Mouse (Mus musculus): Measurements from ENCODE around the gene Coq8a.

Gene Coq8a

DNA sequence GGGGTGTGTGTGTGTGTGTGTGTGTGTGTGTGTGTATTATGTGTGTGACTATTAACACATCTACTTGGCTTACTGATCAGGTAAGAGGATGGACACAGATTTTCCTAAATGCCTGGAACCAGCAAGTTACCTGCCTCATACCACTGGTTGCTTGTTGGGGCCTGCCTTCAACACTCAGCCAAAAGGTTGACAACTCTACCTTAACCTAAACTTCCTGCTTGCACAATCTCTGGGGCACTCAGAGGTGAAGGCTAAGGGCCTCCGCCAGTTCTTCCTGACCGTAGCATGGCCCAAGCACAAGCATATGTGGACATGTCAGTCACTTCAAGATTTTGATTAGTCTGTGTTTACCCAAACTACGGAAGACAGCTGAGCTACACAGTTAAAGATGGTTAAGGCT lies 1.4 kb downstream of the Coq8a start:
- no peak for DNase-seq (ENCODE audit: low read depth)

DNA sequence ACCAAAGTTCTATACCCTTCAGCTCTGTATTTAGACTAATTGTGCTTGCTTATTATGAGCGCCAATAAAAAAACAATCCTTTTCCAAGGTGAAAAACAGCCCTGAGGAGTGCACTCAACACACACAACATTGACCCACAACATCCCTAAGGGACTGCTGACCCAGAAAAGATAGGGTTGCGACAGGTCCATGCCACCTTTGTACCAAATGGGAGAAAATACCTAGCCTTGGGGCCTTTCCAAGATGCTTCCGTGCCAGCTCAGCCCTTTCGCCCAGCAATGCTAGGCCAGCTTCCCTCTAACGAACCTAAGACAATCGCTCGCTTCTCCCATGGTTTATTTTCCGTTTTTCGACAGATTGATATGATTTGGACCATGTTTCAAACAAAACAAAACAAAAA lies 2.9 kb downstream of the Coq8a start:
- DNase-seq (ENCODE audit: low read depth), result no peak

- peak; percentile 93 for DNase-seq (ENCODE audit: low read depth)
Observed at GRCm38 (mm10) chr1:180195703-180196381, 3.6 kb downstream of the Coq8a start.

DNA sequence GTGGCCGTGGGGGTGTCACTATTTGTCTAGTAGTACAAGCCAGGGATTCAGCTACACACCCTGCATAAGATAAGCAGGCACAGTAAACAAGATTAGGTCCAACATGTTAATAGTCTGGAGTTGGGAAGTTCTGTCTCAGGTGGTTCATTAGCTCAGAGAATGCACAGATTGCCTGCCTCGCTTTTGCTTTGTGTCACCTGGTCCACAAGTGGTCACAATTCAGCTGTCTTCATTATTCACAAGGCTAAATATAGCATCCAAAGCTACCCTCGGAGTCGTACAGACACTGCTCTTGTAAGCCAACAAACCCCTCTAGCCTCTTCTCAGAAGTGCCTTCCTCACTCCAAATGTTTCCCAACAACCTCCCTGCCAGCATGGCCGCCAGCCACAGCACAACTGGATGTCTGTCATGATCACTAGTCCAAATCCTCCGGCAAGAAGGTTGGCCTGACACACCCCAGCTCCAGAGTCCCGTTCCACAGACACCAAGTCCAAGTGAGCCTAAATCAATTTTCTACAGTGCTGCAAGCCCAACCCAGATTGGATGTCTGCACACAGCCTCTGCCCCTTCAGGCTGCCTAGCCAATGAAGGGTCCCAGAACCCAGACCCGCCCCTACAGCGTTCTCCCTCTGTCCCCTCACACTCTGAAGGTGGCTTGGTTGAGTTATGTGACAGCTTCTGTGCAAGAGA lies 4.5 kb downstream of the Coq8a start:
- no peak for DNase-seq (ENCODE audit: low read depth)

DNA sequence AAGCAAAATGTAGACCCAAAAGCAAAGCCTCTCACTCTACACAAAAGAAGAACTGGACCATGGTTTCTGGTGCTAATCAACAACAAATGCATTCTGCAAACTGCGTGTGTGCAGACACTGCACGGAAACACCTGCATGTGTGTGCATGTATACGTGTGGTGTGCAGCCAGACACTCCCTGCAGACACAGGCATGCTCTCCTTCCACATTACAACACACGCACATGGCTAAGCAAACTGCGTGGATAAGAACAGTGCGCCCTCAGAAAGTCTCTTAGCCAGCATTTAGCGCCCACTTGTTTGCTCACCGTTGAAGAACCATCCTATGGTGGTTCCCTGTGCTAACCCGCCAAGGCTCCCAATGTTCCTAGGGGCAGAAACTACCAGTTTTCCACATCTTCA lies 5.4 kb downstream of the Coq8a start:
- DNase-seq (ENCODE audit: low read depth), result no peak

GRCm38 (mm10) chr1:180193391-180193935 lies 5.9 kb downstream of the Coq8a start:
- no peak for DNase-seq (ENCODE audit: low read depth)

DNA sequence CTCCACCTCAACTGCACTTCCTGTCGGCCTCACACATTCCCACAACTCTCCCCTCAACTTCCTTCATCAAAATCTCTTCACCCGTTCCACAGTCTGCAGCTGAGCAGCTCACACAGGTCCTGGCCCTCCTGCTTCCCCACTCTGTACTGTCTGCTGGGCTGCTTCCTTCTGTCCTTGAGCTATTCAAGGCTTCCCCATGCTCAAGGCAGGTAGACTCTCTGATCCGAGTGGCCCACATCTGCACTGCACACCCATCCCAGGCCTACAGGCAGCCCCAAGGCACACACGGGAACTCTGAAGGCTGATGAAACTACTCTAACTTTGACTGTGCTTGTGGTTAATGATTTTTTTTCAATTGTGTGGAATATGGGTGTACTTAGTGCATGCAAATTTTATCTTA lies 6.5 kb downstream of the Coq8a start:
- no peak for DNase-seq (ENCODE audit: low read depth)

GRCm38 (mm10) chr1:180191651-180192220 lies 7.7 kb downstream of the Coq8a start:
- DNase-seq (ENCODE audit: low read depth), result no peak

DNA sequence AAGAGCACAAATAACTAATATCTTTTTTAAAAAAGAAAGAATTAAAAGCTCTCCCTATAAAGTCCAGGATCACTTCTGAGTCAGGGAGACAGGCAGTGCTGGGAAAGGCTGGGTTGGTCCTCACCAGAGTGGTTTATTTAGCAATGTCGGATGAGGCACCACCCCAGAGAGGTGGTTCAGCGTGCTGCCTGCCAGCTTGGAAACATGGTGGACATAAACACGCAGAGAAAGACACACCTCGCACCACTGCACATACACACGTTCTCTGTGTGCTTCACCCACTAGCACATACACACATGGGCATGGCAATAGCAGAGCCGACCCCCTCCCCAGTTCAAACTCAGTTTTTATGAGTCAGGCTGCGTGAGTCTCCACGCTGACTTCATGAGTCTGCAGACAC lies 8.3 kb downstream of the Coq8a start:
- no peak for DNase-seq (ENCODE audit: low read depth)

DNA sequence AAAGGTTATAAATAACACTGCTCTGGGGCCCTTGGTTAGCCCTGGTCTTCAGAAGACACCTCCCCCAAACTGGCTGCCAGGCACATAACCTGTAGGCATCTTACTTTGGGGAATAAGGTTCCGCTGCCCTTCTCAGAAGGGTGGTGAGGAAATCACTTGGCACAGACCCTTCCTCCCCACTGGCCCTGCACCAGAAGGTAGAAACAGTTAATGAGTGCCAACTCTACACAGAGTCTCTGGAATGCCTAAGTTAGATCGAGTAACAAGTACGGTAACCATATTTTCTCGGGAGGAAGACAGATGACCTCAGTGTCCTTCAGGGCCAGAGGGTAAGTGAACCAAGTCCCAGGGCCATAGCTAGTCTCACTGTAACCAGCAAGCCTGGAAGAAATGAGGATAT lies 10.5 kb downstream of the Coq8a start:
- DNase-seq (ENCODE audit: low read depth), result no peak

DNA sequence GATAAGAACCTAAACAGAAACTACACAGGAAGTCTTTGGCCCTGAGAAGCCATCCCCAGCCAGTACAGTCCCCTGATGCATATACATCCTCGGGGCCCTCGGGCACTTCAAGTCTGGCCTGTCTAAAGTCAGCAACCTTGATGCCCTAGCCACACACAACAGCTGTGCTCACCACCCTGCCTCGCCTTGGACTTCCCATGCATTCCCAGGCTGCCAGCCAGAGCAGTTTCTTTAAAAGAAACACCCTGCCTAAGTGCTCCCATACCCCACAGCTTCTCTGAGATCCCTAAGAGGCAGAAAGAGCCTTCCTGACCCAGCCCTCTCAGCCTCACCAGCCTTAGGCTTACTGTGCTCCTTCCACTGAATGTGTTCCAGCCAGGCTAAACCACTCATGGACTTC lies 13.0 kb downstream of the Coq8a start:
- no peak for DNase-seq (ENCODE audit: low read depth)

DNA sequence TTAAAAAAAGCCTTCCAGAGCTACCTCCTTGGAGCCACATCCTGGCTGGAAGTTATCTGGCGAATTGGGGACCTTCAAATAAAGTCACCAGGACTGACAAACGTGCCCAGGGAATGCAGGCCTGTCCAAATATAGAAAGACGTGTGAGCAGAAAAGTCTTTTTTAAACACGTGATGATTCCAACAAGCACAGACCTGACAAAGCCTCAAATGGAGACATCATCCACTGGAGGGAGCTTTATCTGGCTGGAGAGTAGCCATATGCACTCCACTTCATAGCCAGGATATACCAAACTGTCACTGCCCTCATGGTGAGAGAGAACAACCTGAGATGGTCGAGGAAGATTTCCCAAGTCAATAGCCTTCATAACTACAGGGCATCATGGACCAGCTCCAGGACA lies 13.5 kb downstream of the Coq8a start:
- DNase-seq (ENCODE audit: low read depth), result no peak

GRCm38 (mm10) chr1:180184768-180185167 lies 14.6 kb downstream of the Coq8a start:
- no peak for DNase-seq (ENCODE audit: low read depth)

DNA sequence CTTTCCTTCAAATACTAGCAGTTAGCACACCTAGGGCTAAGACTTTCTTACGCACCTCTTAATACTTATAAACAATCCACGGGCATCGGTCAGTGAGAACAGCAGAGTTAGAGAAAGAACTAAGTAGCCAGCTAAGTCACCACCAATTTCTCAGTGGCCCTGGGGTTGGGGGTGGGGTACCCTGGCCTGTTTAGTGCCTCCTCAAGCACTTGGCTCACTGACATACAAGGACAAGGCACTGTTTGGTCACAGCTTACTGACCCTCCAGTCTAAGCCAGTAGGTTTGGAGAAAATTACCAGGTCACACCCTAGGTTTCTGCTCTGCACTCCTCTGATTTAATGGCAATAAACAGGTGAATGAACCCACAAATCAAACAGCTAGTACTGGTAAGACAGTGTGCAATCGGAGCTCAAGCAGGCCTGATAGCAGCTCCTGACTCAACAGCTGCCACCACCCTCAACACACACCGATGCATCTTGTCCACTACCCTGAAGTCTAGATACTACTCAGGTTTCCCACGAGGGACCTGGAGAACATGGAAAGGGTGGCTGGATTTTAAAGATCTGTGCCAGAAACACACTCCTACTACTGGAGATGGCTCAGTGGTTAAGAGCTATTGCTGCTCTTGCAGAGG lies 15.8 kb downstream of the Coq8a start:
- DNase-seq (ENCODE audit: low read depth), result no peak

DNA sequence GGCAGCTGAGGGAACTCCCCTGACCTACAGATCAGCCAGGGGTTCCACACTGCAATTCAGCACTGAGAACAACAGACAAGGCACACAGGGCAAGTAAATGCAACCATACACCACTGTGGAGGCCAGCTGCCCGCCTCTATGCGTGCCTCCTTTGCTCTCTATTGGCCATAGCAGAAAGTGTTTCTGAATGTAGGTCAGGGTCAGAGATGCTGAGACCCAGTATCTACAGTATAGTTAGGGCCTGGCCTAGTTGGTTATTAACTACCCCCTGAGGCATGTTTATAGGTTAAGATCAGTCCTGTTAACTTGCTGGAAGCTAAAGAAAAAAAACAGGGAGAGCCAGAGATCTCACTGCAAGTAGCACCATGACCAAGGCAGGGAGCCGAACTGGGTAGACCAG lies 16.7 kb downstream of the Coq8a start:
- DNase-seq (ENCODE audit: low read depth), result no peak

DNA sequence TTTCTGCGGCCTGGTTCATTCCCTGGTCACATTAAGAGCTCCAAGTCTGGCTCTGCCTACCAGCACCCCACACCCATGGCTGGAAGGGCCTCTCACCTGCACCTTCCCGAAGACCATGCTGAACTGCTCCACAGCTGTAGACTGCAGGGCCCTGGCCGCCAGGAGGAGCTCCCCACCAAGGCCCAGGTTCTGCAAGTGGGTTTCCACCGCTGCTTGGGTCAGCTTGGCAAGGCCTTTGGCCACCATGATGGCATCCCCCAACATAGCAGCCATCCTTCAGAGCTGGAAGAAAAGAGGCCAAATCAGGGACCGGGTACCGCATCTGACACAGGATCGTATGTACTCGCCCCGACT lies 17.5 kb downstream of the Coq8a start:
- DNase-seq (ENCODE audit: low read depth), result no peak

DNA sequence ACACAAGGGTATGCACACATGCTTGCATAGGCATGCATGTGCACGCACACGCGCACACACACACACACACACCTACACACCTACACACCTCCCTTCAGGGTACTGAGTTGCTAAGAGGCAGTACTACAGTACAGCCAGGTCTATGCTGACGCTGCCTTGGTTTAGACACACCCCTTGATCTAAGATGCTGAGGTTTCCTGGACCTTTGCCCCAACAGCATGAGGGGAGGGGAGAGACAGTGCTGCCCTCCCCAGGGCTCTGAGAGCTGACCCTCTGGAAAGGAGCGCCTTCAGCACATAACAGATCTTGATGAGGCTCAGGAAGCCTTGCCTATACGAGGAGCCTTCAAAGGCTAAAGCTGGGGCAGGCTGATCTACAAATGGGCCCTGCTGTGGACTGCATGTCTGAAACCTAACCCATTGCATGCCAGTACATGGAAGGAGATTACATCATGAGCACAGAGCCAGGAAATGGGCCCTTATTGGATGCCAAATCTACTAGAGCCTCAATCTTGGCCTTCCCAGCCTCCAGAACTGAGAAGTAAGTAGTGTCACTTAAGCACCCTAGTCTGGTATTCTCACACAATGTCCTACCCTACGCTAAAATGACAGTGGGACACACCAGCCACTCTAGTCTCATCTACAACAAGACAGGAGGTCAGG lies 18.0 kb downstream of the Coq8a start:
- DNase-seq (ENCODE audit: low read depth), result no peak

DNA sequence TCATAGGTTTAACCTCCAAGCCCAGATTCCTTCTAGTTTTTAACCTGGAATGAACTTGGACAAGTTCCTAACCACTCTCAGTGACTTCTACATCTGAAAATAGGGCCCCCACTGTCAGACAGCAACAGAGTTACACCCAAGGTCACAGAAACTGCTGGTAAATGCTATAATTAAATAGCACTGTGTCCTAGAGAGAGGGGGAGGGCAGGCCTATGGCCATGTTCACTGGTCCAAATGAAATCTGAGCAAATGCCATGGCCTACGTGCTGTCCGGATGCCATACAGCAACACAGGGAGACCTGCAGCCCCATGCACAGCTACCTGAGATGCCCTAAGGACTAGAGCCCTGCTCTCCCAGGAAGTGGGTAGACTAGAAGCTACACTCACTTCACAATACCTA lies 19.6 kb downstream of the Coq8a start:
- DNase-seq (ENCODE audit: low read depth), result no peak

GRCm38 (mm10) chr1:180179100-180179499 lies 20.3 kb downstream of the Coq8a start:
- DNase-seq (ENCODE audit: low read depth), result no peak

DNA sequence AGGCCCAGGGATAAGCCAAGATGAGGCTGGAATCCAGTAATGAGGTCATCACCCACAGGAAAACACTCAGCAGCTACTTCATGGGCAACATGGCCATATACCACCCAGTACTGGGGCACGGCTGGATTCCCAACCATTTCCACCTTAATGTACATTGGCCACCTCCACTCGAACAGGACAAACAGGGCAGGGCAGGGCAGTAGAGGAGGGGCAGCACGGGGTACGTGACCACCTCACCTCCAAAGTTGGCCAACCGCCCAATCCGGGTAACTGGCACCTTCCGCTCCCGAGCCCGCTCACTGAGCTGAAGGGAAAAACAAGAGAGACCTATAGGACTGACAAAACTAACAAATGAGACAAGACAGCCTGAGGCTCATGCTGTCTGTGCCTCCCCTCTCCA lies 21.1 kb downstream of the Coq8a start:
- no peak for DNase-seq (ENCODE audit: low read depth)

DNA sequence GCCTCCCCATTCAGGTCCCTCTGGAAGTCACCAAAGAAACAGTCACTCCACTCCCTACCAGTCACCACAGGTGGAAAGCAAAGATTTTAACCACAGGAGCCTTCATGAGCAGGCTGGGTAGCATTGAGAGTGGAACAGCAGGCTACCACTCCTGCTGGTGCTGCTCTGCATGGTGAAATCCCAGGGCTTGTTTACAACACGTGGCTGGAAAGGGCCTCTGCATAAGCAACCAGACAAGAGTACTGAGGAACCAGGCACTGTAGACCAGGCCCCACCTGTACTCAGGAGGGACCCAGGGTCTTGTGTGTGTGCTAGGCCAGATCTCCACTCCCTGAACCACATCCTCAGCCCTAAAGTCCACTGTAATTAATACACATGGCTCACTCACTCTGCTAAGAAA lies 22.6 kb downstream of the Coq8a start:
- DNase-seq (ENCODE audit: low read depth), result no peak

DNA sequence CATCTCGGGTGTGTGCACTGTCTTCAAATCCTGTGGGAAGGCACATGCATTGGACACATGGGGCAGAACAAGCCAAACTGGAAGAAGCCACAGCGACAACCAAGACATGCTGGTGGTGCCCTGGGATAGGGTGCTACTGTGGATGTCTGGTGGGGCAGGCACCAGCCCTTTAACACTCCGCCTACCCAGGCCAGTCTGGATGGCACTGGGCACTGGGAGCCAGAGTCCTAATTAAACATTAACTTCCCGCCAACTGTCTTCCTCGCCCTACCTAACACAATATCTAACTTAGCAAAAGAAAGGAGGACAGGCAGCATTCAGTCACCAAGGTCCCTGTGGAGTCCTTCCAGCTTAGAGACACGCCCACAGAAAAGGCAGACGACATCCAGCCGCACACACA lies 23.8 kb downstream of the Coq8a start:
- DNase-seq (ENCODE audit: low read depth), result no peak

- no peak for DNase-seq (ENCODE audit: low read depth)
Observed at GRCm38 (mm10) chr1:180175167-180175566, 24.2 kb downstream of the Coq8a start.
